Mouse (Mus musculus) liver, adult 2 months (tissue): ENCODE data around the gene Glis3. TPM values are rescaled to one million over a fixed set of nuclear protein-coding genes. Genes with fewer than 3 reads are reported as not detected.
A peak's percentile ranks its signal among the peaks of the same experiment; 100 is the strongest.

Source experiments
- DNase-seq: peaks from one replicate; pipeline ENCODE4 v3.0.0-alpha.2; 2011; ENCODE audit warnings: low read depth, low spot score; ENCODE audit errors: extremely low read depth
- H3K27ac ChIP-seq: fragments of 200-500 bp; replicated peaks from 2 replicates; pipeline ENCODE4 v1.5.1; 2012; ENCODE audit warnings: low read depth, mild to moderate bottlenecking, control low read depth, inconsistent platforms, low read length; ENCODE audit not compliant: insufficient read depth
- H3K27me3 ChIP-seq: fragments of 200-500 bp; 2 replicates; pipeline ENCODE4 v1.6.1; 2012; ENCODE audit warnings: mild to moderate bottlenecking, moderate library complexity, low read length, inconsistent platforms; ENCODE audit not compliant: control insufficient read depth, insufficient read depth
- H3K36me3 ChIP-seq: fragments of 200-500 bp; 2 replicates; pipeline ENCODE4 v1.6.1; 2012; ENCODE audit warnings: low read length, inconsistent platforms; ENCODE audit not compliant: control insufficient read depth, insufficient read depth
- H3K4me1 ChIP-seq: fragments of 200-500 bp; 2 replicates; pipeline ENCODE4 v1.6.1; 2011; ENCODE audit warnings: low read length; ENCODE audit not compliant: control insufficient read depth, insufficient read depth
- H3K4me3 ChIP-seq: fragments of 200-500 bp; 2 replicates; pipeline ENCODE4 v1.5.1; 2011; ENCODE audit warnings: low read depth, mild to moderate bottlenecking, control low read depth, low read length, moderate library complexity; ENCODE audit not compliant: insufficient read depth
- H3K79me2 ChIP-seq: fragments of 200-500 bp; 2 replicates; pipeline ENCODE4 v1.6.1; 2012; ENCODE audit warnings: inconsistent platforms, mild to moderate bottlenecking, low read length, moderate library complexity; ENCODE audit not compliant: control insufficient read depth, insufficient read depth
- H3K9ac ChIP-seq: fragments of 200-500 bp; 2 replicates; pipeline ENCODE4 v1.6.1; 2012; ENCODE audit warnings: low read depth, mild to moderate bottlenecking, control low read depth, inconsistent platforms, low read length
- CTCF ChIP-seq: fragments of 200-500 bp; IDR thresholded peaks from 2 replicates; pipeline ENCODE4 v1.5.1; 2011; ENCODE audit warnings: low read depth, low read length, control low read depth
- POLR2A ChIP-seq: fragments of 200-500 bp; IDR thresholded peaks from 2 replicates; pipeline ENCODE4 v1.6.1; 2011; ENCODE audit warnings: low read length, control low read depth; ENCODE audit not compliant: insufficient read depth; ENCODE audit errors: extremely low read depth
- WGBS: fragments of 180-500 bp; shearing (Covaris S2); methylation state at CpG from one replicate; pipeline ENCODE4 v1.1.7; 2018; 5-methylcytosine and 5-hydroxymethylcytosine counted together
- polyA plus RNA-seq: library from polyadenylated mRNA; depleted of rRNA; stranded (reverse); fragments of >200 nt; gene quantifications from 2 replicates; pipeline ENCODE4 v1.2.3, GENCODE M21; 2012
- total RNA-seq: library from RNA; depleted of rRNA; stranded (reverse); fragments of >200 nt; gene quantifications from 2 replicates; pipeline ENCODE4 v1.2.3, GENCODE M21; 2014

The Glis3 gene
- total and polyA plus RNA-seq, 2 experiments = 0.37 to 0.43 TPM

DNA sequence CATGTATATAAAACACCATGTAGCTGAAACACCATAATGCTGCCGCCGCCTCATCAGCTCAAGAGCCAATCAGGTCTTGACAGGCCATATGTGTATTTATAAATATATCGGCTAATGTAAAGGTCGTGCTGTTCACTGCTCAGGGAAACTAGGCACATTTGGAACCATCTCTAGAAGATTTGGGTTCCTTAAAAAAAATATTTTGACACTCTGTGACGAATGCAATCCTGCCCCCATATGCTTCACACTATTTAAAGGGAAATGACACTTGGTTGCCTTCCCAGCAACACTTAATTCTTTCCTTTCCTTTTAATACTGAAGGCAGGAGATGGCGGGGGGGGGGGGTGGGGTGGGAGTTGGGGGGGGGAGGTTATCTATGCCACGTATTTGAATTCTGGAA, 286.1 kb downstream of the Glis3 start:
- Histone ChIP-seq H3K4me1 (no peaks in the 10 kb centered on the region), H3K27ac (no peak overlapping the region), H3K4me3 (no peak overlapping the region), H3K9ac (no peak overlapping the region), H3K79me2 (no peaks in the 10 kb centered on the region), H3K36me3 (no peaks in the 10 kb centered on the region), H3K27me3 (no peaks in the 10 kb centered on the region; the same call in 1 of the 2 replicates)
- WGBS = 86% methylated on average over 7 of the region's 7 CpGs
- no peak for TF ChIP-seq CTCF
- no peak for TF ChIP-seq POLR2A
- no peak for DNase-seq

DNA sequence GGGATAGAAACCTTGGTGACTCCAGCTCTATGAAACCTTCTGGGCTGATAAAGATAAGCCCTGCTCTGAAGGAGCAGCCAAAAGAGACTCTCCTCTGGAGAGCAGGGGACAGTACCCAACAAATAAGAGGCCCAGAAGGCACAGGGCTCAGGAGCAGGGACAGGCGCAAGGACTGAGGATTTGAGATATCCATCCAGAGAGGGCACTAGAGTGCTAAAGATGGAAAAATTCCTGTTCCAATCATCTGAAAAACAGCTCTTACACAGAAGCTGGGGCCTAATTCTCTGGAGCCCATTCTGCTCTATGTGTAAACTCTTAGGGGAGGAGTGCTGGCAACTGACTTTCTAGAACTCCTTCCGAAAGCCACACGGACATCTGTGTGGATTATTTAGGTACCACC, 287.0 kb downstream of the Glis3 start:
- H3K9ac ChIP-seq = no peak overlapping the region
- H3K4me3 ChIP-seq = no peak overlapping the region
- no peak for TF ChIP-seq CTCF
- WGBS = 88% methylated on average over 3 of the region's 3 CpGs
- H3K27ac ChIP-seq = no peak overlapping the region
- no peaks in the 10 kb centered on the region; the same call in 1 of the 2 replicates for H3K27me3 ChIP-seq
- no peaks in the 10 kb centered on the region for H3K36me3 ChIP-seq
- DNase-seq = no peak
- H3K4me1 ChIP-seq = no peaks in the 10 kb centered on the region
- no peaks in the 10 kb centered on the region for H3K79me2 ChIP-seq

GRCm38 (mm10) chr19:28390920-28391319, 289.0 kb downstream of the Glis3 start:
- WGBS = 23% methylated on average over 4 of the region's 4 CpGs
- Histone ChIP-seq H3K36me3 (no peaks in the 10 kb centered on the region), H3K9ac (no peak overlapping the region), H3K79me2 (no peaks in the 10 kb centered on the region), H3K4me3 (no peak overlapping the region), H3K27ac (no peak overlapping the region), H3K27me3 (no peaks in the 10 kb centered on the region; the same call in 1 of the 2 replicates), H3K4me1 (no peaks in the 10 kb centered on the region)
- peak; percentile 13 for DNase-seq
- no peak for TF ChIP-seq CTCF
- TF ChIP-seq POLR2A = no peak

DNA sequence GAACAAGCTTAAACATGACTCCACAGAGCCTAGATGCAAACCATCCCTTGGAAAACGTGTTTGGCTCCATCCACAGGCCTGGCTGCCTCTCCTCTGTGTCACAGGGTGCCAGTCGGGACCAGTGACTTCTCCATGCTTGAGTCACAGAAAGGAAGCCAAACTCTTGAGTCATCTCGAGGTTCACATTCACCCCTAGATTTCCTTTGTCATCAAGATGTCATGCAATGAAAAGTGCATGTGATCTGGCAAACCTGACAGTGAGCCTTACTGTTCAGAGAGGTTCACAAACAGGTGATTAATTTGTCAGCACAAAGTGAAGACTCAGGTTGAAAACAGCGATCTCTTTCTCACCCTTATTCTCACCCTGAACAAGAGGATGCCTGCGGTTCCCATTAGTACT, 290.7 kb downstream of the Glis3 start:
- H3K9ac ChIP-seq = no peak overlapping the region
- no peak overlapping the region for H3K27ac ChIP-seq
- no peaks in the 10 kb centered on the region for H3K36me3 ChIP-seq
- WGBS = 72% methylated on average over 5 of the region's 5 CpGs
- no peak for TF ChIP-seq POLR2A
- TF ChIP-seq CTCF = no peak
- H3K4me3 ChIP-seq = no peak overlapping the region
- H3K79me2 ChIP-seq = no peaks in the 10 kb centered on the region
- DNase-seq = no peak
- H3K4me1 ChIP-seq = no peaks in the 10 kb centered on the region
- H3K27me3 ChIP-seq = no peaks in the 10 kb centered on the region; the same call in 1 of the 2 replicates

DNA sequence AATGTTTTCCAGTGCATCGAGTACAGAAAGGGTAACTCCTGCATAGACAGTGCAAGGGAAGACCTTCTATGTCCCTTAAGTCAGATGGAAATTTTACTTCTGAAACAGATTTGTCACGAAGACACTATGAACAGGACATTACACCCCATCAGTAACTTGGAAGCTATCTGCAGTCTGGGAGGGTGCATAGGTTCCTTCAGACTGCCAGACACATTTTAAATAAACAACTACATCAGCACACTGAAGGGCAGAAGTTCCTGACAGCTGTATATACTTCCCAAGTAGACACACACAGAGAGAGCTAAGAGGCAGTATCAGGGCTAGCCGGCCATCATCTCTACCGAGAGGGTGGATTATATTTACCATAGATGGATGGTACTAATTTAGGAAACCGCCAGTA, 296.5 kb downstream of the Glis3 start:
- TF ChIP-seq CTCF (no peak), POLR2A (no peak)
- Histone ChIP-seq H3K27me3 (no peaks in the 10 kb centered on the region), H3K27ac (no peak overlapping the region), H3K4me3 (no peak overlapping the region), H3K4me1 (no peaks in the 10 kb centered on the region), H3K79me2 (no peaks in the 10 kb centered on the region), H3K36me3 (no peaks in the 10 kb centered on the region), H3K9ac (no peak overlapping the region)
- 85% methylated on average over 5 of the region's 5 CpGs for WGBS
- no peak for DNase-seq

- TF ChIP-seq CTCF = no peak
- TF ChIP-seq POLR2A = no peak
- no peaks in the 10 kb centered on the region for H3K27me3 ChIP-seq
- no peaks in the 10 kb centered on the region for H3K4me1 ChIP-seq
- WGBS = 50% methylated on average over 10 of the region's 10 CpGs
- no peak overlapping the region for H3K27ac ChIP-seq
- no peak overlapping the region for H3K9ac ChIP-seq
- DNase-seq = no peak
- H3K36me3 ChIP-seq = no peaks in the 10 kb centered on the region
- no peaks in the 10 kb centered on the region for H3K79me2 ChIP-seq
- no peak overlapping the region for H3K4me3 ChIP-seq
These were observed 297.5 kb downstream of the Glis3 start for GRCm38 (mm10) chr19:28382168-28382911.
